Mouse (Mus musculus): ENCODE data around the gene Recql5. TPM values are rescaled to one million over a fixed set of nuclear protein-coding genes. Genes with fewer than 3 reads are reported as not detected.

Recql5 gene
- 32.5 and 33.4 TPM in 2 replicates for polyA plus RNA-seq (2016; fragmentation: Nextera tagmentation; extraction: Ambion mirVana)

DNA sequence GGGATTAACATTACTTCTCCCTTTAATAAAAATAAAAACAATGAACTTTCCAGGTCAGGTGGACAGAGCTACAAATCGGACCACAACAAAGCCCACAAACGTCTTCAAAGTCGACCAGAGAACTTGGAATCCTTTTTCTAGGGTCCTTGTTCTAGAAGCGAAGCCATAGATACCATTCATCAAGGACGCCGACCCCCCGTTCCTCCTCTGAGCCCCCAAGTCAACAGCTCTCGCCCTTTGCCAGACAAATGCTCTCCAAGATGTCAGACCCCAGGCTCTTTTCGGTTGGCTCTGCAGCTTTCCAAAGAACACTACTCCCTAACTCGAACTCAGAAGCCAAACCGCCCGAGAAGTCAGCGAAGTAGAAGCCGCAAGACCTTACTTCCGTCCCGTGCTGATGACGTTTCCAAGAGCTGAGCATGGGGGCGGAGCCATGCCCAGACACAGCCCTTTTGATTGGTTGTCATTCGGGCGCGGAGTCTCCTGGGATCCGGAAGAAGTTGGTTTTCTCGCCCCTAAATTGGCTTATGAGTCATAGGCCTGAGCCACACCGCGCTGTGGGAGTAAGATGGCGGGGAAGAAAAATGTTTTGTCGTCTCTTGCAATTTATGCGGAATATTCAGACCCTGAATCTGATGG is at the start of gene Recql5, which contains the start of gene Sap30bp:
Recql5 (minus strand) TSS at position 370 of the 639 bp plus-strand sequence.
Sap30bp (plus strand) TSS at position 175 of the 639 bp plus-strand sequence.
- no peak within 1 kb of the TSS for H3K27ac ChIP-seq

DNA sequence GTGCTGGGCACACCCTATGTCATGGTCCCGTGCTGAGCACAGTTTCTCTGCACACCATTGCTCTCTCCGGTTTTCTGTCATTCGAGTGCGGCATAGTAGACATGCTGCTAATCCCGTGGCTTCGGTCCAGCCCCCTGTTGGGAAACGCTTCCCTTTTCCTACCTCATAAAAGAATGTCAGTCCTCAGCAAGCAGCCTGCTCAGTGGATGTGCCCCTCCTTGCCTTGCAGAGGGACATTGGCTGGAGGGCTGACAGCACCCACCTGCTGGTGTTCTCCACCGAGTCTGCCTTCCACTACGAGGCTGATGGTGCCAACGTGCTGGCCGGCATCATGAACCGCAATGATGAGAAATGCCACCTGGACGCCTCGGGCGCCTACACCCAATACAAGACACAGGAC is 49.2 kb upstream of the Recql5 start:
- 93% methylated on average over 15 of the region's 15 CpGs for WGBS
- no peak overlapping the region for H3K4me3 ChIP-seq (replicated peaks)
- H3K27ac ChIP-seq: no peak overlapping the region

More for the DNA sequence above, at the start of gene Recql5, which contains the start of gene Sap30bp:
- Histone ChIP-seq H3K4me1 (peaks cover 28% of the 10 kb centered on the region), H3K27me3 (no peaks in the 10 kb centered on the region), H3K4me3 (replicated peaks) (peak within 1 kb of the TSS; percentile 79), H3K4me2 (peak within 1 kb of the TSS; percentile 94), H3K9ac (peak within 1 kb of the TSS; percentile 75), H3K36me3 (replicated peaks) (peaks cover 43% of the 10 kb centered on the region), H3K9me3 (no peaks in the 10 kb centered on the region)
- peak; percentile 99 for ATAC-seq (ENCODE audit: low FRiP score)
- WGBS: under 1% methylated on average over 28 of the region's 28 CpGs

DNA sequence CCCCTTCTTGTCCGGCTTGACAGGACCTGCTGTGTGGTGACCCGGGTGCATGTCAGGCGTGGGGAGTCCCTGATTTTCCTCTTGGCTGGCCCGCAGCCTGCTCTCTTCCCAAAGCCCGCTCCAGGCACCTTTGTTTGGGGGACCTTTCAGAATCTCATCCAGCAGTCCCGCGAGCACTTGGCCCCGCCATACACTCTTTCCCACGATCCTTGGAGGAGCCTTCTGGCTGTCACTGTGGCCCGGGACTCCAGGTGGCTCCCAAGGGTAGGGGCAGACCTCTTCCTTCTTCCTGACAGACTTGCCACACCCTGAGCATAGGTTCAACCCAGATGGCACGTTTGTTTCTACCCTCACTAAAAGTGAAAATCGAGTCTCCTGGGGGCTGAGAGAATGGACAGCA is 42.3 kb upstream of the Recql5 start:
- H3K4me3 ChIP-seq (replicated peaks): peak overlapping the region; percentile 49; the same call in 1 of the 2 replicates
- H3K27ac ChIP-seq: no peak overlapping the region
- WGBS: 39% methylated on average over 12 of the region's 12 CpGs
- peaks cover 9% of the 10 kb centered on the region for H3K4me1 ChIP-seq
- peak overlapping the region; percentile 49; the same call in 1 of the 2 replicates for H3K9ac ChIP-seq
- peak overlapping the region; percentile 69; the same call in 1 of the 2 replicates for H3K4me2 ChIP-seq
- no peak for ATAC-seq (ENCODE audit: low FRiP score)
- H3K27me3 ChIP-seq: peaks cover 60% of the 10 kb centered on the region
- no peaks in the 10 kb centered on the region for H3K36me3 ChIP-seq (replicated peaks)
- no peaks in the 10 kb centered on the region for H3K9me3 ChIP-seq

More for the DNA sequence above, 49.2 kb upstream of the Recql5 start:
- Histone ChIP-seq H3K9ac (no peak overlapping the region), H3K27me3 (peaks cover 21% of the 10 kb centered on the region), H3K4me1 (no peaks in the 10 kb centered on the region), H3K4me2 (no peak overlapping the region), H3K36me3 (replicated peaks) (no peaks in the 10 kb centered on the region), H3K9me3 (no peaks in the 10 kb centered on the region)
- no peak for ATAC-seq (ENCODE audit: low FRiP score)

DNA sequence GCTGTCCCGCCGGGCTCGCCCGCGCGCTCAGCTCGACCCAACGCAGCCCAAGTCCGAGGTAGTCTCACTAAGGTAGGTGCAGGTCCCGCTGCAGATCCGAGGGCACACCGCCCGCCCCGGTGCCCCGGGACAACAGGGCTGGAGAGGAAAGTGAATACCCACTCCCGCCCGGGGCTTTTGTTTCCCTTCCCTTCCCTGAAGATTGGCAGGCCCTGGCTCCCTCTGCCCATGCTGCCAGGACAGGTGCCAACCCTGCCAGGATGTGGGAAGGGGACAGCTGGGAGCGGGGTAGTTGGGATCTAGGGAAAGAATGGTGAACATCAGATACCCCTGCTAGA is 41.8 kb upstream of the Recql5 start:
- Histone ChIP-seq H3K27me3 (peaks cover 60% of the 10 kb centered on the region), H3K4me3 (replicated peaks) (peak overlapping the region; percentile 49), H3K9ac (peak overlapping the region; percentile 49), H3K27ac (no peak overlapping the region), H3K4me1 (peaks cover 9% of the 10 kb centered on the region), H3K36me3 (replicated peaks) (no peaks in the 10 kb centered on the region), H3K4me2 (peak overlapping the region; percentile 69), H3K9me3 (no peaks in the 10 kb centered on the region)
- WGBS: 2% methylated on average over 18 of the region's 18 CpGs
- ATAC-seq (ENCODE audit: low FRiP score): no peak

DNA sequence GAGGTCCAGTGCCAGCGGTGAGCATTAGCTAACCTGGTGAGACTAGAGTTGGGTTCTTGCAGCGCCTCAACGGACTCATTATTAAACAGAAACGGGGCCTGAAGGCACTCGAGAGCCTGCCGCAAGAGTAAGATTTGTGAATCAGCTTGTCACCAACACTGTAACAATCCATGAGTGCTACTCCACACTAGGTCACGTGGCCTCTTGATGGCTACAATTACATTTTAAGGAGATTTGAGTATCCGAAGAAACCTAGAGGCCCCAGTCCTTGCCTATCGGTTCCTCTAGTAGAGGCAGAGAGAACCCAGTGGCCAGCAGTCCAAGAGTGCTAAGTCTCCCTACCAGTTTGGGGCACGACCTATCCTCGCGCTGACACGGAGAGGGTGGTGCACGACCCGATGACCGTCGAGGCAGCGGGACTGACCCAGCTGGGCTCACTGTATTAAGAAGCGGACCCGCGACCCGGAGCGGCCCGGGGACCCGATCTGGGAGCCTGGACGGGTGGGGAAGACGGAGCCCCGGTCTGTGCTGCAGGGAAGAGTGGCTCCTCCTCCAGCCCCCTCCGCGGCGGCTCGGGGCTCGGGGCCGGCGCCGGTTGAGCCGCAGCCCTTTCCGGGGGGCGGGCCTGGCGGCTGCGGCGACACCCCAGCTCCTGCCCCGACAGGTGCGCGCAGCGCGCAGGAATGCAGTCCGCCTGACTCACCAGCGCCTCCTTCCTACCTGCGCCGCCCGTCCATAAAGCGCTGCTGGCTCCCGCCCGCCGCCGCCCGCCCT is 41.2 kb upstream of the Recql5 start, which contains the start of gene Itgb4:
Itgb4 (plus strand) TSS at position 401 of the 774 bp plus-strand sequence.
- ATAC-seq (ENCODE audit: low FRiP score): no peak
- H3K27me3 ChIP-seq: peaks cover 56% of the 10 kb centered on the region
- peak within 1 kb of the TSS; percentile 49 for H3K9ac ChIP-seq
- no peaks in the 10 kb centered on the region for H3K36me3 ChIP-seq (replicated peaks)
- no peaks in the 10 kb centered on the region for H3K9me3 ChIP-seq
- peaks cover 9% of the 10 kb centered on the region for H3K4me1 ChIP-seq
- WGBS: 11% methylated on average over 55 of the region's 58 CpGs
- H3K4me3 ChIP-seq (replicated peaks): peak within 1 kb of the TSS; percentile 49
- H3K4me2 ChIP-seq: peak within 1 kb of the TSS; percentile 69
- no peak within 1 kb of the TSS for H3K27ac ChIP-seq

DNA sequence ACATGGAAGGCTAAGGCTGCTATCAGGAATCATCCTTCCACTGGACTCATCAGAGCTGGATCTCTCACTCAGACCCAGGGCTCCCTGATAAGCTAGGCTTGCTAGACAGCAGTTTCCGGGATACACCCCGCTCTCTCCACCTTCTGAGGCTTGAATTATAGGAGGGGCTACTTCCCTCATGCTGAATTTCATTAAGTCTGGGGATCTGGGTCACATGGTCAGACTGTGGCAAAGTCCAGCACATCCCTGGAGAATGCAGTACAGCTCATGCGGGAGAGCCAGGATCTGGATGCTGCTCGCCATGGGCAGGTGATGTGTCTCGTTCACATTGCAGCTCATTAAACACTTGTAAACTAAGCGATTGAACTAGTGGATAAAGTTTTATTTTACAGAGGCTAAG is 37.7 kb upstream of the Recql5 start:
- Histone ChIP-seq H3K4me3 (replicated peaks) (no peak overlapping the region), H3K4me2 (no peak overlapping the region), H3K9ac (no peak overlapping the region), H3K27ac (no peak overlapping the region), H3K4me1 (peaks cover 9% of the 10 kb centered on the region), H3K9me3 (no peaks in the 10 kb centered on the region), H3K36me3 (replicated peaks) (peaks cover 12% of the 10 kb centered on the region), H3K27me3 (peaks cover 30% of the 10 kb centered on the region)
- ATAC-seq (ENCODE audit: low FRiP score): no peak
- 78% methylated on average over 6 of the region's 6 CpGs for WGBS

DNA sequence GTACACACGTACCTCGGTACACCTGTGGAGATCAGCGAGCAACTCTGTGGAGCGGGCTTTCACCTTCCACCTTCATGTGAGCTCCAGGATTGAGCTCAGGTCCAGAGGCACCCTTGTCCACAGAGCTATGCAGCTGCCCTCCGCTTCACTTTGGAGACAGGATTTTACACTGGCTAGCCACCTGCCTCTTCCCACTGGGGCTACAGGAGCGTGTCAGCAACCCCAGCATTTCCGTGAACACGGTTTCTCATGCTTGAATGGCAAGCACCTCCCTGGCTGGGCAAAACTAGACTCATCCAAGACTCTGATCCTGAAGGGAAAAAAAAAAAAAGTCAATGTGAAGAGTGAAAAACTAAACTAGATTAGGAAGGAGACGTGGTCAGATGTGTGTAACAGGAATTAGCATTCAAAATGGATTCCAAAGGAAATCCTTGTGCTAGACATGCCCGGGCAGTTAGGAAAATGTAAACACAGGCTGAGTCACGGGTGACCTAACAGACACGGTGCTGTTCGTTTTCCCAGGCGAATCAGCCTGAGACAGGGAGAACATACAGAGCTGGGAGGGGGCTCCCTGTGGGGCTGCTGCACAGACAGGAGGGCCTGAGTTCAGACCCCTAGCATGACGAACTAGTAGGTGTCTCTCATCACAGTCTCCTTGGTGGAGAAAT is 36.9 kb upstream of the Recql5 start:
- Histone ChIP-seq H3K27me3 (peaks cover 21% of the 10 kb centered on the region), H3K4me1 (peaks cover 9% of the 10 kb centered on the region), H3K27ac (no peak overlapping the region), H3K36me3 (replicated peaks) (peaks cover 21% of the 10 kb centered on the region), H3K4me2 (no peak overlapping the region), H3K4me3 (replicated peaks) (no peak overlapping the region), H3K9me3 (no peaks in the 10 kb centered on the region), H3K9ac (no peak overlapping the region)
- ATAC-seq (ENCODE audit: low FRiP score): no peak
- 77% methylated on average over 15 of the region's 15 CpGs for WGBS

DNA sequence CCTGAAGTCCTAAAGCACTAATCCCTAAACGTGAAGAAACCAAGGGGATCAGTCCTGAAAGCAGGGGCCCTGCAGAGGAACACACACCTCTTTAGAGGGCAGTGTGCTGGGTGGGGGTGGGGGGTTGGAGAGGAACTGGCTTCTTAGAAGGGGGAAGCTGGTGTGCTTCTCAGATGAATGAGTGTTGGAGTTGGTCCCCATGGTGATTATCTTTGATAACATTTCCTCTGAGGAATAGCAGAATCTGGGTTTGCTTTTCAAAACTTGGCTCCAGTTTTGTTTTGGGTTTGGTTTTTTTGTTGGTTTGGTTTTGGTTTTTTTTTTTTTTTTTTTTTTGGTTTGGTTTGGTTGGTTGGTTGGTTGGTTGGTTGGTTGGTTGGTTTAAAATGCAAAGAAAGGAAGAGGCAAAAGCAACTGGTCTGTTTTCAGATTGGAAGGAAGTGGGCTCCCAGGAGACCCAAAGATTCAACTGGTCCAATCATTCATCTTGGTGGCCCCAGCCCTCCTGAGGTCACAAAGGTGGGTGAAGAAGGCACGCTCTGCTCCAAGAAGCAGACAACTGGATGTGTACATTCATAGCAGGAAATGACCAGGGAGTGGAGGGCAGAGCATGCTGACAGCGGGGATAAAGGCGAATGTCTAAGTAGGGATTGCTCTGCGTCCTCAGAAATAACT is 35.6 kb upstream of the Recql5 start:
- Histone ChIP-seq H3K9me3 (no peaks in the 10 kb centered on the region), H3K4me1 (no peaks in the 10 kb centered on the region), H3K4me2 (no peak overlapping the region), H3K36me3 (replicated peaks) (peaks cover 34% of the 10 kb centered on the region), H3K27ac (no peak overlapping the region), H3K4me3 (replicated peaks) (no peak overlapping the region), H3K27me3 (peaks cover 9% of the 10 kb centered on the region), H3K9ac (no peak overlapping the region)
- ATAC-seq (ENCODE audit: low FRiP score): no peak
- WGBS: 71% methylated on average over 5 of the region's 5 CpGs

DNA sequence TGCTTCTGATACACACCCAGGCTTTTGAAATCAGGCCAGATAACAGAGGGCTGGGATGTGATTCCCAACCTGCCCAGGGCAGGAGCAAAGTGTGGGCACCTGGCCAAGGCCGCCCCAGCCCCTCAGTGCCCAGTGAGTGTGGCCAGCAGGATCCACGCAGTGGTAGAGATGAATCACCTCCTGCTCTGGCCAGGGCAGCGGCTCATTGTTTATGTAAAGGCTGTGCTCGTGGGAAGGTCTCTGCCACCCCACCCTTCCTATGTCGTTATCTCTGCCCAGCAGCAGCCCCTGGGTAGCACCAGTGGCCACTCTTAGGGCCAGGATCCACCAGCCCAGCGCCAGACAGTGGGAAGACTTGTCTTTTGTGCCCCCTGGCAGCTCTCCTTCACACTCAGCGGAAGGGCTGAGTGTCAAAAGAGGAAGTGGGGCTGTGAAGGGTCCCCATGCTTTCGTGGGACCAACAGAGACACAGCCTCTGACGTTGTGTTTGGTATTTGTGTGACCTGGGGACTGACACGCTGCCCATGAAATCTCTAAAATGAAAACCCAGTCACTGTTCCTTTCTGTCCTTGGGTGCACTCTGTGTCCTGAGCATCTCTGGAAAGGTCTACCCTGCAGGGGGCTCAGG is 31.8 kb upstream of the Recql5 start:
- Histone ChIP-seq H3K27me3 (no peaks in the 10 kb centered on the region), H3K4me2 (no peak overlapping the region), H3K36me3 (replicated peaks) (peaks cover 71% of the 10 kb centered on the region), H3K4me3 (replicated peaks) (no peak overlapping the region), H3K9ac (no peak overlapping the region), H3K4me1 (no peaks in the 10 kb centered on the region), H3K27ac (no peak overlapping the region), H3K9me3 (no peaks in the 10 kb centered on the region)
- WGBS: 93% methylated on average over 10 of the region's 10 CpGs
- no peak for ATAC-seq (ENCODE audit: low FRiP score)

DNA sequence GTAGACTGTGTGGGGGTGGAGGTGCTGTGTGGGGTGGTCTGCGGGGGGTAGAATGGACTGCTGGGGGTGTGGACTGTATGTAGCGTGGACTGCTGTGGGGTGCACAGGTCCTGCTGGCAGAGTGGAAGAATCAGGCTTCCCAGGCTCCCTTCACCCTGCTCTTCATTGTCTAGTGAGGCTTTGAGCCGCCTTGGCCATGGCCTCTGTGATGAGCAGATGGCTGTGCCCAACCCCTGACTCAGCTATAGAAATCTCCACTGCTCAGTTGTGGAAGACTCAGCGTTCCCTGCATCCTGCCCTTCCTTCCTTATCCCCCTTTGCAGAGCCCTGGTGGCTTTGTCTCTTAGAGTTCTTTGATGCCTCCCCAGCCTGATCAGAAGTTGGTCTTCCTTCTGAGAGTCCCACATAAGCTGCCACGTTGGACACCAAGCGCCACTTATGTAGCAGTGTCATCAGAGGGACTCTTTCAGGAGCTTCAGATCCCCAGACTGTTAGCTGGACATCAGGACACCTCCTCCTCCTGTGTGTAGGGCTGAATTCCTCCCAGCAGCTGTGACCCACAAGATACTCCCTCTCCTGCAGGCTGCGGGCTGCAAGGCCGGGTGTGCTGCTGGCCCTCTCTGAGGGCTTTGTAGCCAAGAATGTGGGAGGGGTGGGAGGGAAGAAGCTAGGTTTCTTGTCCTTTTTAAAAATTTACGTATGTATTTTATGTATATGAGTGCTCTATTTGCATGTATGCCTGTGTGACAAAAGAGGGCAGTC is 29.6 kb upstream of the Recql5 start:
- WGBS: 89% methylated on average over 9 of the region's 9 CpGs
- no peak overlapping the region for H3K27ac ChIP-seq
- no peak overlapping the region for H3K4me3 ChIP-seq (replicated peaks)
- no peak overlapping the region for H3K4me2 ChIP-seq
- H3K27me3 ChIP-seq: no peaks in the 10 kb centered on the region
- H3K9ac ChIP-seq: no peak overlapping the region
- no peaks in the 10 kb centered on the region for H3K4me1 ChIP-seq
- peaks cover 88% of the 10 kb centered on the region for H3K36me3 ChIP-seq (replicated peaks)
- no peak for ATAC-seq (ENCODE audit: low FRiP score)
- no peaks in the 10 kb centered on the region for H3K9me3 ChIP-seq

DNA sequence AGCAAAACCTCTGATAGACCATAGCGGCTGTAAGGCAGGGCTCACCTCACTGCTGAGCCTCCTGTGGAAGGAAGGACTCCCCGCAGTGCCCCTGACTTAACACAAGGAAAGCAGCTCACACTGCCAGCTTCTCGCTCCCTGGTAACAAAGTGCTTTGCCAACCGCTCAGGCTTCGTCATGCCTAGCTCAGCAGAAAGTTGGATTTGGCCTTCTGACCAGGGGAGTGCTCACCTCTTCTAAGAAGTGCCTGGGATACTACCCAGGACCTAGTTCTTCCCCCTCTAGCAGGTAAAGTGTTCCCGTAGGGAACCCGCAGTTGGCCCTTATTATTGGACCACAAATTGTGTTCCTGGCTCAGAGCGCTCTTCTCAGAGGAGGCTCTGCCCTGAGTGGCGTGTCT is 25.7 kb upstream of the Recql5 start:
- Histone ChIP-seq H3K27me3 (no peaks in the 10 kb centered on the region), H3K9ac (no peak overlapping the region), H3K4me3 (replicated peaks) (no peak overlapping the region), H3K4me2 (no peak overlapping the region), H3K36me3 (replicated peaks) (peaks cover 80% of the 10 kb centered on the region), H3K4me1 (peaks cover 15% of the 10 kb centered on the region), H3K27ac (no peak overlapping the region), H3K9me3 (no peaks in the 10 kb centered on the region)
- no peak for ATAC-seq (ENCODE audit: low FRiP score)
- WGBS: 95% methylated on average over 9 of the region's 9 CpGs

Data from forebrain, embryonic 12.5 days (tissue).